Mouse (Mus musculus): Measurements from ENCODE around the gene Sema6b. TPM values are rescaled to one million over a fixed set of nuclear protein-coding genes. Genes with fewer than 3 reads are reported as not detected.
"Not testable (repeated sequence)": the region's sequence is repeated elsewhere in the genome, so short reads cannot be mapped to it uniquely, and the experiment has no call there.

Gene Sema6b
- polyA plus RNA-seq, 1 experiment, result 1.4 TPM

- no peaks in the 10 kb centered on the region for H3K27me3 ChIP-seq (ENCODE audit: control insufficient read depth, insufficient read depth, insufficient read length)
- H3ac ChIP-seq (ENCODE audit: control insufficient read depth, insufficient read length), result peak overlapping the region; percentile 53
- H3K79me2 ChIP-seq (ENCODE audit: control insufficient read depth, insufficient read depth), result peaks cover 39% of the 10 kb centered on the region
- H3K4me3 ChIP-seq, result peak overlapping the region; percentile 68
- peak overlapping the region; percentile 84 for H3K4me2 ChIP-seq (ENCODE audit: low read depth)
- peaks cover 3% of the 10 kb centered on the region for H3K36me3 ChIP-seq (ENCODE audit: control insufficient read depth, insufficient read depth)
- TF ChIP-seq SRF (IDR thresholded peaks at IDR 0.05; ENCODE audit: control insufficient read depth, insufficient read length, low read depth), result no peak
- no peak for TF ChIP-seq MYOD1 (IDR thresholded peaks at IDR 0.05; ENCODE audit: control insufficient read depth in 1 of 3, insufficient read length in 2 of 3, low read depth in 2 of 3)
- no peak for TF ChIP-seq POLR2AphosphoS2 (IDR thresholded peaks at IDR 0.05; ENCODE audit: insufficient read length, low read depth)
- no peak for TF ChIP-seq MAX (IDR thresholded peaks at IDR 0.05; ENCODE audit: low read depth)
- no peak for TF ChIP-seq TCF12 (IDR thresholded peaks at IDR 0.05; ENCODE audit: insufficient read depth, poor library complexity, severe bottlenecking)
- no peak for TF ChIP-seq TCF3 (IDR thresholded peaks at IDR 0.05; ENCODE audit: insufficient read length, low read depth)
- TF ChIP-seq REST (IDR thresholded peaks at IDR 0.05; ENCODE audit: insufficient read depth, insufficient read length), result no peak
- TF ChIP-seq E2F4 (IDR thresholded peaks at IDR 0.05; ENCODE audit: insufficient read depth), result no peak
- TF ChIP-seq CEBPB (IDR thresholded peaks at IDR 0.05; ENCODE audit: insufficient read depth, poor library complexity, severe bottlenecking), result no peak
- TF ChIP-seq MYOG (IDR thresholded peaks at IDR 0.05; ENCODE audit: control insufficient read depth in 1 of 3, insufficient read depth in 1 of 3, insufficient read length in 2 of 3, low read depth in 2 of 3), result no peak
- no peak for TF ChIP-seq USF1 (IDR thresholded peaks at IDR 0.05; ENCODE audit: low read depth)
- TF ChIP-seq POLR2A (IDR thresholded peaks at IDR 0.05; ENCODE audit: insufficient read length, low read depth), result no peak
Observed at GRCm38 (mm10) chr17:56079921-56080320, 60.2 kb downstream of the Sema6b start.

GRCm38 (mm10) chr17:56078880-56079795, 61.0 kb downstream of the Sema6b start, which contains the start of gene Hdgfl2:
Gene Hdgfl2 (plus strand): TSS chr17:56079634.
- peaks cover 3% of the 10 kb centered on the region for H3K36me3 ChIP-seq (ENCODE audit: control insufficient read depth, insufficient read depth)

GRCm38 (mm10) chr17:56078361-56078760, 61.8 kb downstream of the Sema6b start:
- not testable (repeated sequence) for H3K36me3 ChIP-seq (ENCODE audit: control insufficient read depth, insufficient read depth); H3ac ChIP-seq (ENCODE audit: control insufficient read depth, insufficient read length); H3K27me3 ChIP-seq (ENCODE audit: control insufficient read depth, insufficient read depth, insufficient read length)
- Histone ChIP-seq H3K79me2 (ENCODE audit: control insufficient read depth, insufficient read depth) (peaks cover 35% of the 10 kb centered on the region), H3K4me3 (peak overlapping the region; percentile 68), H3K4me2 (ENCODE audit: low read depth) (peak overlapping the region; percentile 76)

More at GRCm38 (mm10) chr17:56078880-56079795, 61.0 kb downstream of the Sema6b start, which contains the start of gene Hdgfl2:
- peak within 1 kb of the TSS; percentile 84 for H3K4me2 ChIP-seq (ENCODE audit: low read depth)
- H3K27me3 ChIP-seq (ENCODE audit: control insufficient read depth, insufficient read depth, insufficient read length), result no peaks in the 10 kb centered on the region
- H3K4me3 ChIP-seq, result peak within 1 kb of the TSS; percentile 68
- H3ac ChIP-seq (ENCODE audit: control insufficient read depth, insufficient read length), result peak within 1 kb of the TSS; percentile 53
- TF ChIP-seq USF1 (IDR thresholded peaks at IDR 0.05; ENCODE audit: low read depth) (no peak), TCF3 (IDR thresholded peaks at IDR 0.05; ENCODE audit: insufficient read length, low read depth) (no peak), MYOG (IDR thresholded peaks at IDR 0.05; ENCODE audit: control insufficient read depth in 1 of 3, insufficient read depth in 1 of 3, insufficient read length in 2 of 3, low read depth in 2 of 3) (no peak), E2F4 (IDR thresholded peaks at IDR 0.05; ENCODE audit: insufficient read depth) (peak; percentile 89), POLR2A (IDR thresholded peaks at IDR 0.05; ENCODE audit: insufficient read length, low read depth) (peak; percentile 96), MAX (IDR thresholded peaks at IDR 0.05; ENCODE audit: low read depth) (no peak), MYOD1 (IDR thresholded peaks at IDR 0.05; ENCODE audit: control insufficient read depth in 1 of 3, insufficient read length in 2 of 3, low read depth in 2 of 3) (no peak), POLR2AphosphoS2 (IDR thresholded peaks at IDR 0.05; ENCODE audit: insufficient read length, low read depth) (peak; percentile 94), CEBPB (IDR thresholded peaks at IDR 0.05; ENCODE audit: insufficient read depth, poor library complexity, severe bottlenecking) (no peak), TCF12 (IDR thresholded peaks at IDR 0.05; ENCODE audit: insufficient read depth, poor library complexity, severe bottlenecking) (no peak), SRF (IDR thresholded peaks at IDR 0.05; ENCODE audit: control insufficient read depth, insufficient read length, low read depth) (peak; percentile 95), REST (IDR thresholded peaks at IDR 0.05; ENCODE audit: insufficient read depth, insufficient read length) (no peak)
- H3K79me2 ChIP-seq (ENCODE audit: control insufficient read depth, insufficient read depth), result peaks cover 35% of the 10 kb centered on the region

- Histone ChIP-seq H3K27me3 (ENCODE audit: control insufficient read depth, insufficient read depth, insufficient read length) (no peaks in the 10 kb centered on the region), H3K4me3 (no peak overlapping the region), H3K4me2 (ENCODE audit: low read depth) (no peak overlapping the region), H3K79me2 (ENCODE audit: control insufficient read depth, insufficient read depth) (peaks cover 29% of the 10 kb centered on the region), H3K36me3 (ENCODE audit: control insufficient read depth, insufficient read depth) (peaks cover 2% of the 10 kb centered on the region), H3ac (ENCODE audit: control insufficient read depth, insufficient read length) (no peak overlapping the region)
- no peak for TF ChIP-seq POLR2A (IDR thresholded peaks at IDR 0.05; ENCODE audit: insufficient read length, low read depth)
- no peak for TF ChIP-seq POLR2AphosphoS2 (IDR thresholded peaks at IDR 0.05; ENCODE audit: insufficient read length, low read depth)
- TF ChIP-seq CEBPB (IDR thresholded peaks at IDR 0.05; ENCODE audit: insufficient read depth, poor library complexity, severe bottlenecking), result no peak
Observed at GRCm38 (mm10) chr17:56077523-56077922, 62.6 kb downstream of the Sema6b start.

GRCm38 (mm10) chr17:56074827-56075208, 65.3 kb downstream of the Sema6b start, which contains the start of gene Ubxn6:
Gene Ubxn6 (minus strand): TSS chr17:56075028.
- H3K36me3 ChIP-seq (ENCODE audit: control insufficient read depth, insufficient read depth), result peaks cover 16% of the 10 kb centered on the region
- H3K27me3 ChIP-seq (ENCODE audit: control insufficient read depth, insufficient read depth, insufficient read length), result no peaks in the 10 kb centered on the region
- peaks cover 1% of the 10 kb centered on the region for H3K79me2 ChIP-seq (ENCODE audit: control insufficient read depth, insufficient read depth)
- H3K4me3 ChIP-seq, result peak within 1 kb of the TSS; percentile 44
- H3ac ChIP-seq (ENCODE audit: control insufficient read depth, insufficient read length), result no peak within 1 kb of the TSS
- peak within 1 kb of the TSS; percentile 90 for H3K4me2 ChIP-seq (ENCODE audit: low read depth)
- TF ChIP-seq E2F4 (IDR thresholded peaks at IDR 0.05; ENCODE audit: insufficient read depth), result no peak
- TF ChIP-seq USF1 (IDR thresholded peaks at IDR 0.05; ENCODE audit: low read depth), result peak; percentile 87

Measured in myocyte (in vitro differentiated cells).